ENCODE assay signal across 22 mouse cellular contexts in the genomic region with DNA sequence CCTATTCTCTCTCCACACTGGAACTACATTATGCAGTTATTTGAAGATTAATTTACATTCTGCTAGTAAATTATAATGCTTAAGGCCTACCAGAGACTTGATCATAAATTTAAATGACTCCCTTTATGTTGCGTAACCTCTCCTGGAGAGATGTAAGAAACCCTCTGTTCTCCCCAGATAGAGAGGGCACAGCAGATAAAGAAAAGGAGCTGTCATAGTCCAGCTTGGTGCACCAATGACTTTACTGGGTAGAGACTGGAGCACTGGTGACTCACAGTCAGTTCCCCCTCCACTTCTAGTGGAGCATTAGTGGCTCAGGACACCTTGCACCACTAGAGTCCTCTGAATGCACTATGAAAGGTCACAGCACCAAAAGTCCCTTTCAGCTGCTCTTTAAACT. TPM values are rescaled to one million over a fixed set of nuclear protein-coding genes. Genes with fewer than 3 reads are reported as not detected.
A peak's percentile ranks its signal among the peaks of the same experiment; 100 is the strongest.
DNase-seq lines count a peak whose midpoint lies in the region; ATAC-seq and TF ChIP-seq lines count a peak whose summit lies in the region.
"Had no signal": no experiment of that assay in that cellular context is flagged by ENCODE, and none has a peak within 500 bp of the region (broad histone marks: within the 10 kb centered on the region; RNA-seq: fewer than 3 reads in every experiment).

No protein-coding gene starts in this region.

- no peak overlapping the region for H3K4me3 ChIP-seq in liver, embryonic 14.5 days (ENCODE audit: insufficient read depth in 1 of 2, low read depth in 2 of 2, low read length in 2 of 2)
- no peak overlapping the region for H3K4me3 ChIP-seq in forebrain, embryonic 12.5 days (replicated peaks)
- H3K4me3 ChIP-seq: embryonic facial prominence, embryonic 10.5 days; erythroblast, embryonic 14.5 days; heart, adult 2 months; heart, embryonic 15.5 days; hindbrain, embryonic 10.5 days; midbrain, embryonic 15.5 days had no signal

- TF ChIP-seq CTCF in liver, embryonic 14.5 days (IDR thresholded peaks at IDR 0.05; ENCODE audit: low read depth) = no peak

- ATAC-seq in common myeloid progenitor, adult 5-6 weeks (replicated peaks; ENCODE audit: low read depth, poor library complexity, severe bottlenecking) = peak; percentile 83
- ATAC-seq in liver, embryonic 14.5 days (ENCODE audit: insufficient read depth) = peak; percentile 96
- peak; percentile 99 for ATAC-seq in megakaryocyte-erythroid progenitor cell, adult 5-6 weeks (replicated peaks; ENCODE audit: low FRiP score, low TSS enrichment, poor library complexity, severe bottlenecking)
- no peak for ATAC-seq in forebrain, embryonic 12.5 days (ENCODE audit: low FRiP score)
- ATAC-seq: forebrain, embryonic 16.5 days; midbrain, embryonic 15.5 days had no signal

- peak; percentile 73 for DNase-seq in MEL-GATA-1-ER (ENCODE audit: extremely low read depth, low read depth)
- DNase-seq in liver, embryonic 14.5 days (ENCODE audit: low read depth in 3 of 3, low spot score in 3 of 3) = peak; percentile 28 to 52 (median 44)
- DNase-seq in cerebellum, adult 18-20 months = no peak
- DNase-seq in cerebellum, postnatal 36 days = no peak
- DNase-seq: adrenal gland, postnatal 10 days; cerebellum, postnatal 14 days; heart, adult 2 months; layer of hippocampus, postnatal 36 days; right cerebral cortex, adult 18-20 months; spleen, adult 18-20 months had no signal

- H3K27ac ChIP-seq in liver, embryonic 14.5 days = no peak overlapping the region
- no peak overlapping the region for H3K27ac ChIP-seq in forebrain, embryonic 12.5 days
- H3K27ac ChIP-seq: embryonic facial prominence, embryonic 10.5 days; heart, adult 2 months; heart, embryonic 15.5 days; hindbrain, embryonic 10.5 days; midbrain, embryonic 15.5 days had no signal

- H3K27me3 ChIP-seq in liver, embryonic 14.5 days (ENCODE audit: control insufficient read depth, insufficient read depth, low read length) = no peaks in the 10 kb centered on the region
- H3K27me3 ChIP-seq in forebrain, embryonic 12.5 days = no peaks in the 10 kb centered on the region
- H3K27me3 ChIP-seq: heart, embryonic 15.5 days; midbrain, embryonic 15.5 days had no signal

- peak; percentile 57; the same call in 1 of the 2 replicates for TF ChIP-seq EP300 in liver, embryonic 14.5 days (IDR thresholded peaks at IDR 0.05; ENCODE audit: low read depth)

- no peaks in the 10 kb centered on the region for H3K36me3 ChIP-seq in liver, embryonic 14.5 days (replicated peaks; ENCODE audit: control insufficient read depth, insufficient read depth, low read depth)
- no peaks in the 10 kb centered on the region for H3K36me3 ChIP-seq in forebrain, embryonic 12.5 days (replicated peaks)
- H3K36me3 ChIP-seq: embryonic facial prominence, embryonic 10.5 days; heart, embryonic 15.5 days; hindbrain, embryonic 10.5 days; midbrain, embryonic 15.5 days had no signal

- no peak overlapping the region for H3K4me2 ChIP-seq in liver, embryonic 14.5 days (ENCODE audit: low read depth)
- no peak overlapping the region for H3K4me2 ChIP-seq in forebrain, embryonic 12.5 days
- H3K4me2 ChIP-seq: heart, embryonic 15.5 days; midbrain, embryonic 15.5 days had no signal

- H3K4me1 ChIP-seq in liver, embryonic 14.5 days (replicated peaks; ENCODE audit: control insufficient read depth in 2 of 2, insufficient read depth in 2 of 2, low read length in 1 of 2) = peaks cover 7 to 16% of the 10 kb centered on the region in 2 experiments; a peak in 3 of 4 replicates
- H3K4me1 ChIP-seq in forebrain, embryonic 12.5 days = peaks cover 10% of the 10 kb centered on the region
- H3K4me1 ChIP-seq: embryonic facial prominence, embryonic 10.5 days; heart, embryonic 15.5 days had no signal

- no peaks in the 10 kb centered on the region for H3K9me3 ChIP-seq in liver, embryonic 14.5 days (ENCODE audit: control insufficient read depth, low read length)
- no peaks in the 10 kb centered on the region for H3K9me3 ChIP-seq in forebrain, embryonic 12.5 days
- H3K9me3 ChIP-seq: embryonic facial prominence, embryonic 10.5 days; heart, embryonic 15.5 days; hindbrain, embryonic 10.5 days; midbrain, embryonic 15.5 days had no signal

- WGBS in liver, embryonic 14.5 days (ENCODE audit: insufficient replicate concordance) = 10% methylated on average over 1 of the region's 1 CpGs
- 89% methylated on average over 1 of the region's 1 CpGs for WGBS in forebrain, embryonic 12.5 days

- no peak overlapping the region for H3K9ac ChIP-seq in liver, embryonic 14.5 days (replicated peaks)
- H3K9ac ChIP-seq in forebrain, embryonic 12.5 days = no peak overlapping the region
- H3K9ac ChIP-seq: heart, embryonic 15.5 days; midbrain, embryonic 15.5 days had no signal

RNA-seq across cellular contexts. Expression of a gene that starts 27.1 kb away (rescaled TPM):
- total RNA-seq in common myeloid progenitor, adult 5-6 weeks (2017) = 0.58 and 0.87 TPM in 2 replicates
- polyA plus RNA-seq in liver, embryonic 14.5 days (2012; rRNA removed) = 0.03 and 0.04 TPM in 2 replicates
- polyA plus RNA-seq in liver, embryonic 14.5 days (2014; fragmentation: Nextera tagmentation; extraction: Ambion mirVana) = not detected in 2 replicates
- 0.17 and 0.28 TPM in 2 replicates for total RNA-seq in megakaryocyte-erythroid progenitor cell, adult 5-6 weeks (2014; fragmentation: Nextera tagmentation)
- total RNA-seq in megakaryocyte-erythroid progenitor cell, adult 5-6 weeks (2017) = 0.05 and 0.19 TPM in 2 replicates
- not detected in 2 replicates for polyA plus RNA-seq in forebrain, embryonic 12.5 days (2016; fragmentation: Nextera tagmentation; extraction: Ambion mirVana)
- total RNA-seq: gastrocnemius, adult 18-20 months had no signal
- polyA plus RNA-seq: embryonic facial prominence, embryonic 10.5 days; erythroblast, embryonic 14.5 days; forebrain, embryonic 16.5 days; heart, embryonic 15.5 days; hindbrain, embryonic 10.5 days; kidney, embryonic 14.5 days; midbrain, embryonic 15.5 days; stomach, embryonic 14.5 days had no signal

RNA-seq across cellular contexts. Expression of a gene that starts 31.4 kb away (rescaled TPM):
- 8.6 and 10.0 TPM in 2 replicates for total RNA-seq in common myeloid progenitor, adult 5-6 weeks (2017)
- 1.2 and 1.6 TPM in 2 replicates for polyA plus RNA-seq in liver, embryonic 14.5 days (2012; rRNA removed)
- polyA plus RNA-seq in liver, embryonic 14.5 days (2014; fragmentation: Nextera tagmentation; extraction: Ambion mirVana) = 2.7 and 2.8 TPM in 2 replicates
- 5.1 and 6.0 TPM in 2 replicates for total RNA-seq in megakaryocyte-erythroid progenitor cell, adult 5-6 weeks (2014; fragmentation: Nextera tagmentation)
- 9.6 and 11.4 TPM in 2 replicates for total RNA-seq in megakaryocyte-erythroid progenitor cell, adult 5-6 weeks (2017)
- 15.7 and 16.7 TPM in 2 replicates for polyA plus RNA-seq in forebrain, embryonic 12.5 days (2016; fragmentation: Nextera tagmentation; extraction: Ambion mirVana)

Comparison
In these comparisons a context has a peak if more than half of its experiments do, and no peak if none do; other contexts are left out.
1. DNase-seq: peak in MEL-GATA-1-ER (single experiment) and liver, embryonic 14.5 days (3 of 3); none in cerebellum, adult 18-20 months (0 of 2) and cerebellum, postnatal 36 days (0 of 2).